Mouse (Mus musculus) hindbrain, embryonic 11.5 days (tissue): ENCODE measurements at regions not wholly inside any gene's neighbourhood (a gene's known extent, or its start where the extent isn't known, plus 50 kb on each side); places are given as distances from the start of the nearest gene placed in this dataset.

ENCODE experiments used
- ATAC-seq: fragments of 200-750 bp; cut with Nextera tagmentation; 2 replicates; pipeline ENCODE4 v1.8.0; 2017; ENCODE audit warnings: mild to moderate bottlenecking, moderate TSS enrichment, moderate library complexity; ENCODE audit not compliant: low FRiP score
- DNase-seq: peaks from one replicate; pipeline ENCODE4 v3.0.0-alpha.2; 2015; ENCODE audit warnings: low spot score
- H3K27ac ChIP-seq: fragments of 300-500 bp; sonication (generic); 2 replicates; pipeline ENCODE4 v1.5.1; 2014; ENCODE audit warnings: mild to moderate bottlenecking, low read depth, low read length
- H3K27me3 ChIP-seq: fragments of 300-500 bp; sonication (generic); 2 replicates; pipeline ENCODE4 v1.6.1; 2014; ENCODE audit warnings: mild to moderate bottlenecking, low read length, moderate library complexity, mixed read lengths; ENCODE audit not compliant: control insufficient read depth, insufficient read depth
- H3K36me3 ChIP-seq: fragments of 300-500 bp; sonication (generic); 2 replicates; pipeline ENCODE4 v1.6.1; 2014; ENCODE audit warnings: mild to moderate bottlenecking, low read length, moderate library complexity, mixed read lengths; ENCODE audit not compliant: control insufficient read depth, insufficient read depth
- H3K4me1 ChIP-seq: fragments of 300-500 bp; sonication (generic); replicated peaks from 2 replicates; pipeline ENCODE4 v1.6.1; 2014; ENCODE audit warnings: low read length, mixed read lengths; ENCODE audit not compliant: control insufficient read depth, insufficient read depth
- H3K4me2 ChIP-seq: fragments of 300-500 bp; sonication (generic); replicated peaks from 2 replicates; pipeline ENCODE4 v1.6.1; 2014; ENCODE audit warnings: mild to moderate bottlenecking, low read depth, low read length
- H3K4me3 ChIP-seq: fragments of 300-500 bp; sonication (generic); 2 replicates; pipeline ENCODE4 v1.5.1; 2014; ENCODE audit warnings: low read depth, low read length
- H3K9ac ChIP-seq: fragments of 300-500 bp; sonication (generic); 2 replicates; pipeline ENCODE4 v1.6.1; 2014; ENCODE audit warnings: low read depth, low read length
- H3K9me3 ChIP-seq: fragments of 300-500 bp; sonication (generic); 2 replicates; pipeline ENCODE4 v1.6.1; 2016; ENCODE audit warnings: low read length; ENCODE audit not compliant: control insufficient read depth
- WGBS: fragments of 180-500 bp; shearing (Covaris S2); extraction: QIAGEN DNeasy Blood & Tissue Kit; methylation state at CpG from one replicate; pipeline ENCODE4 v1.1.7; 2014; 5-methylcytosine and 5-hydroxymethylcytosine counted together

GRCm38 (mm10) chr10:61034056-61034455, 55.1 kb upstream of the Pcbd1 start:
- H3K9me3 ChIP-seq: no peaks in the 10 kb centered on the region
- no peaks in the 10 kb centered on the region for H3K4me1 ChIP-seq
- DNase-seq (no peak), ATAC-seq (no peak)
- H3K27me3 ChIP-seq: no peaks in the 10 kb centered on the region
- no peak overlapping the region for H3K27ac ChIP-seq
- no peak overlapping the region for H3K4me3 ChIP-seq
- 57% methylated on average over 6 of the region's 6 CpGs for WGBS
- H3K4me2 ChIP-seq: no peak overlapping the region
- H3K9ac ChIP-seq: no peak overlapping the region
- no peaks in the 10 kb centered on the region for H3K36me3 ChIP-seq

GRCm38 (mm10) chr10:61028598-61028997, 60.5 kb upstream of the Pcbd1 start:
- Histone ChIP-seq H3K4me3 (no peak overlapping the region), H3K27me3 (no peaks in the 10 kb centered on the region), H3K9me3 (no peaks in the 10 kb centered on the region), H3K9ac (no peak overlapping the region), H3K27ac (no peak overlapping the region), H3K4me1 (no peaks in the 10 kb centered on the region), H3K36me3 (no peaks in the 10 kb centered on the region), H3K4me2 (no peak overlapping the region)
- WGBS: 76% methylated on average over 5 of the region's 5 CpGs
- no peak for DNase-seq
- no peak for ATAC-seq

GRCm38 (mm10) chr10:61027215-61027614, 61.9 kb upstream of the Pcbd1 start:
- Histone ChIP-seq H3K9ac (no peak overlapping the region), H3K4me1 (no peaks in the 10 kb centered on the region), H3K27ac (no peak overlapping the region), H3K9me3 (no peaks in the 10 kb centered on the region), H3K27me3 (no peaks in the 10 kb centered on the region), H3K36me3 (no peaks in the 10 kb centered on the region), H3K4me2 (no peak overlapping the region), H3K4me3 (no peak overlapping the region)
- no peak for ATAC-seq
- 85% methylated on average over 6 of the region's 6 CpGs for WGBS
- DNase-seq: no peak

GRCm38 (mm10) chr10:61025061-61025460, 64.1 kb upstream of the Pcbd1 start:
- no peak overlapping the region for H3K4me2 ChIP-seq
- ATAC-seq (no peak), DNase-seq (no peak)
- no peak overlapping the region for H3K4me3 ChIP-seq
- H3K9ac ChIP-seq: no peak overlapping the region
- no peaks in the 10 kb centered on the region for H3K4me1 ChIP-seq
- H3K9me3 ChIP-seq: no peaks in the 10 kb centered on the region
- no peaks in the 10 kb centered on the region for H3K27me3 ChIP-seq
- WGBS: 82% methylated on average over 4 of the region's 4 CpGs
- no peaks in the 10 kb centered on the region for H3K36me3 ChIP-seq
- no peak overlapping the region for H3K27ac ChIP-seq

GRCm38 (mm10) chr10:61024166-61024565, 65.0 kb upstream of the Pcbd1 start:
- DNase-seq (no peak), ATAC-seq (no peak)
- Histone ChIP-seq H3K4me3 (no peak overlapping the region), H3K4me2 (no peak overlapping the region), H3K9me3 (no peaks in the 10 kb centered on the region), H3K27me3 (no peaks in the 10 kb centered on the region), H3K36me3 (no peaks in the 10 kb centered on the region), H3K9ac (no peak overlapping the region), H3K27ac (no peak overlapping the region), H3K4me1 (no peaks in the 10 kb centered on the region)
- WGBS: 36% methylated on average over 3 of the region's 3 CpGs

GRCm38 (mm10) chr10:61023431-61023830, 65.7 kb upstream of the Pcbd1 start:
- WGBS: 48% methylated on average over 7 of the region's 7 CpGs
- Histone ChIP-seq H3K27ac (no peak overlapping the region), H3K4me1 (no peaks in the 10 kb centered on the region), H3K4me2 (no peak overlapping the region), H3K9ac (no peak overlapping the region), H3K36me3 (no peaks in the 10 kb centered on the region), H3K4me3 (no peak overlapping the region), H3K27me3 (no peaks in the 10 kb centered on the region), H3K9me3 (no peaks in the 10 kb centered on the region)
- ATAC-seq: no peak
- peak; percentile 43 for DNase-seq

- DNase-seq (peak; percentile 22), ATAC-seq (no peak)
- Histone ChIP-seq H3K4me1 (no peaks in the 10 kb centered on the region; the same call in 1 of the 2 replicates), H3K9me3 (no peaks in the 10 kb centered on the region), H3K4me2 (no peak overlapping the region), H3K27ac (no peak overlapping the region), H3K36me3 (no peaks in the 10 kb centered on the region), H3K4me3 (no peak overlapping the region), H3K9ac (no peak overlapping the region), H3K27me3 (no peaks in the 10 kb centered on the region)
- WGBS: 34% methylated on average over 2 of the region's 2 CpGs
Measured at GRCm38 (mm10) chr10:61019566-61019965, 69.6 kb upstream of the Pcbd1 start.

GRCm38 (mm10) chr10:61012199-61012695, 76.9 kb upstream of the Pcbd1 start:
- H3K4me3 ChIP-seq: no peak overlapping the region
- H3K9me3 ChIP-seq: no peaks in the 10 kb centered on the region
- ATAC-seq (no peak), DNase-seq (peak; percentile 27)
- H3K4me2 ChIP-seq: no peak overlapping the region
- no peaks in the 10 kb centered on the region for H3K27me3 ChIP-seq
- H3K36me3 ChIP-seq: no peaks in the 10 kb centered on the region
- H3K9ac ChIP-seq: no peak overlapping the region
- WGBS: 73% methylated on average over 1 of the region's 1 CpGs
- no peaks in the 10 kb centered on the region; the same call in 1 of the 2 replicates for H3K4me1 ChIP-seq
- no peak overlapping the region for H3K27ac ChIP-seq

GRCm38 (mm10) chr10:61010697-61011096, 78.4 kb upstream of the Pcbd1 start:
- DNase-seq: no peak
- 76% methylated on average over 4 of the region's 4 CpGs for WGBS

More at GRCm38 (mm10) chr10:61010697-61011096, 78.4 kb upstream of the Pcbd1 start:
- Histone ChIP-seq H3K27me3 (no peaks in the 10 kb centered on the region), H3K9ac (no peak overlapping the region), H3K36me3 (no peaks in the 10 kb centered on the region), H3K4me3 (no peak overlapping the region), H3K9me3 (no peaks in the 10 kb centered on the region), H3K27ac (no peak overlapping the region), H3K4me2 (no peak overlapping the region), H3K4me1 (no peaks in the 10 kb centered on the region)
- ATAC-seq: no peak
